Mouse (Mus musculus) embryonic fibroblast, embryonic 13.5 days (primary cell): ENCODE measurements at regions not wholly inside any gene's neighbourhood (a gene's known extent, or its start where the extent isn't known, plus 50 kb on each side); places are given as distances from the start of the nearest gene placed in this dataset.

ENCODE experiments used
- CTCF ChIP-seq: IDR thresholded peaks from 2 replicates; pipeline ENCODE4 v1.5.1; 2011; ENCODE audit warnings: mild to moderate bottlenecking, control low read depth, low read length, moderate library complexity, borderline replicate concordance; ENCODE audit not compliant: insufficient read depth
- POLR2A ChIP-seq: IDR thresholded peaks from 2 replicates; pipeline ENCODE4 v1.6.1; 2011; ENCODE audit warnings: low read depth, mild to moderate bottlenecking, control low read depth, low read length, moderate library complexity

DNA sequence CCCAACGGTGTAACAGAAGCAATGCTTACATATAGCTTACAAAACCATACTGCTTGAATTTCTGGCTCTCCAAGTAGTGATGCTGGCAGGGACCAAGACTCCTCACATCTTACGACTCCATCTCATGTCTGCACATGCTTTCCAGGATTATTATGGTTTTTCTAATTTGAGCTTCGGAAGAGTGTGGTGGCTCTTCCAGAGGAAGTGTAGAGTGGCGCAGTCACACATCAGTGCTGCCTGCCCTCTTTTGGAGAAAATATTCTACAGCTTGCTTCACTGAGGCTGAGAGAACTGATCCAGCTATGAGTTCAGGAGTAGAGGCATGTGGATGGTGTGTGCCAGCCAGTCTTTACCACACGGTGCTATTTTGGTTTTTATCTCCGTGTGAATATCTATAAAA, 217.4 kb downstream of the Otol1 start:
- TF ChIP-seq POLR2A (no peak), CTCF (no peak)
